ENCODE assay signal across 16 mouse cellular contexts in the genomic region with DNA sequence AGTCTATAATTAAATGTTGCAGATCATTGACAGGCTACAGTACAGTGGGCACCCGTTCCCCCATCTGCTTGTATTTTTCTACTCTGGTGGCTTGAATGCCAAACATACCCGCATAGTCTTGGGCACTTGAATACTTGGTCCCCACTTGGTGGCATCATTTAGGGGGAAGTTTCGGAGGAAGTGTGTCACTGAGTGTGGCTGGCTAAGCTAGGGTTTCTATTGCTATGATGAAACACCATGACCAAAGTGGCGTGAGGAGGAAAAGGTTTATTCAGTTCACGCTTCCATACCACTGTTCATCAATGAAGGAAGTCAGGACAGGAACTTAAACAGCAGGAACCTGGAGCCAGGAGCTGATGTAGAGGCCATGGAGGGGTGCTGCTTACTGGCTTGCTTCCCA.
"Had no signal": no experiment of that assay in that cellular context is flagged by ENCODE, and none has a peak within 500 bp of the region (broad histone marks: within the 10 kb centered on the region; RNA-seq: fewer than 3 reads in every experiment).

No protein-coding gene starts in this region.

- H3K27me3 ChIP-seq: liver, embryonic 13.5 days; midbrain, embryonic 12.5 days; midbrain, embryonic 15.5 days; neural tube, embryonic 13.5 days had no signal

- H3K4me3 ChIP-seq: left cerebral cortex, adult 2 months; liver, embryonic 13.5 days; midbrain, embryonic 12.5 days; midbrain, embryonic 15.5 days; myocyte; neural tube, embryonic 13.5 days had no signal

- H3K9ac ChIP-seq: liver, embryonic 13.5 days; lung, embryonic 14.5 days; midbrain, embryonic 12.5 days; midbrain, embryonic 15.5 days; neural tube, embryonic 13.5 days had no signal

- H3K4me2 ChIP-seq: liver, embryonic 13.5 days; lung, embryonic 14.5 days; midbrain, embryonic 12.5 days; midbrain, embryonic 15.5 days; neural tube, embryonic 13.5 days had no signal

- H3K27ac ChIP-seq: left cerebral cortex, adult 2 months; liver, embryonic 13.5 days; macrophage; midbrain, embryonic 12.5 days; midbrain, embryonic 15.5 days; neural tube, embryonic 13.5 days had no signal

- DNase-seq: kidney, adult 9 months; kidney, postnatal 10 days; kidney, postnatal 36 days; layer of hippocampus, postnatal 36 days; liver, embryonic 13.5 days; lung, embryonic 14.5 days; thymus, adult 18-20 months; thymus, postnatal 36 days had no signal

- H3K9me3 ChIP-seq: liver, embryonic 13.5 days; midbrain, embryonic 12.5 days; midbrain, embryonic 15.5 days; neural tube, embryonic 13.5 days had no signal

- ATAC-seq: intestine, postnatal 0 days; lung, postnatal 0 days; midbrain, embryonic 15.5 days had no signal

- H3K4me1 ChIP-seq: midbrain, embryonic 15.5 days had no signal

- H3K36me3 ChIP-seq: liver, embryonic 13.5 days; midbrain, embryonic 12.5 days; midbrain, embryonic 15.5 days; neural tube, embryonic 13.5 days had no signal
